Mouse (Mus musculus) central nervous system, embryonic 14 days (tissue): ENCODE results near the gene Gab3. TPM values are rescaled to one million over a fixed set of nuclear protein-coding genes. Genes with fewer than 3 reads are reported as not detected.

Experiments used
- polyA plus RNA-seq: library from polyadenylated mRNA; depleted of rRNA; stranded (reverse); fragments of >200 nt; gene quantifications from 2 replicates; pipeline ENCODE4 v1.2.3, GENCODE M21; 2012; rRNA removed

The Gab3 gene
- polyA plus RNA-seq, result 0.81 and 0.91 TPM in 2 replicates

DNA sequence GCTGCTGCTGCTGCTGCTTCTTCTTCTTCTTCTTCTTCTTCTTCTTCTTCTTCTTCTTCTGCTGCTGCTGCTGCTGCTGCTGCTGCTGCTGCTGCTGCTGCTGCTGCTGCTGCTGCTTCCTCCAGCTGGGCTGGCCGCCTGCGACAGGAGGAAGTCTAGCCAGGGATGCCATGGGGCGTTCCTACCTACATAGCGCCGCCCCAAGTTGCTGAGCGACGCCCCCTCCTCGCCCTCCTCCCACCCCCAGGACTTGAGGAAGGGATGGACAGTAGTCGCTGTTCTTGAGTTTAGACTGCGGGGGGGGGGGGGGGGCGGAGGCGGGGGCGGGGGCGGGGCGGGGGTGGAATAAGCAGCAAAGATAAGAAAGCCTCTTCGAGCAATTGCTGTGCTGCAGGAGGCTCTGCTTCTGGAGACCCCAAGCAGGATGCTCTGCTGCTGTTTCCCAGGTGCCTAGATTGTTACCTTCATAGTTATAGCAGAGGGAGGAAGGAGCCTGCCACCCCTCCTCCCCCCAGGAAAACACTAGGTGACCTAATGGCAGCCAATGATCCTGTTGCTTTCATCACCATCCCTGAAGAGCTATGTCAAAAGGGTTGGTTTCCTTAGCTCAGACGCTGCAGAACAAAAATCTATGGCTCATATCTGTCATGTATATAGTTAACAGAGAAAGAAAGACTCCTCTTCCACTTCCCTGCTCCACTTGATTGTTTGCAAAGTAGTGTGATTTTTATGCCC lies at the start of gene Gab3:
Gene Gab3, minus strand, starts transcription at position 685 of the 735 bp plus-strand sequence.

DNA sequence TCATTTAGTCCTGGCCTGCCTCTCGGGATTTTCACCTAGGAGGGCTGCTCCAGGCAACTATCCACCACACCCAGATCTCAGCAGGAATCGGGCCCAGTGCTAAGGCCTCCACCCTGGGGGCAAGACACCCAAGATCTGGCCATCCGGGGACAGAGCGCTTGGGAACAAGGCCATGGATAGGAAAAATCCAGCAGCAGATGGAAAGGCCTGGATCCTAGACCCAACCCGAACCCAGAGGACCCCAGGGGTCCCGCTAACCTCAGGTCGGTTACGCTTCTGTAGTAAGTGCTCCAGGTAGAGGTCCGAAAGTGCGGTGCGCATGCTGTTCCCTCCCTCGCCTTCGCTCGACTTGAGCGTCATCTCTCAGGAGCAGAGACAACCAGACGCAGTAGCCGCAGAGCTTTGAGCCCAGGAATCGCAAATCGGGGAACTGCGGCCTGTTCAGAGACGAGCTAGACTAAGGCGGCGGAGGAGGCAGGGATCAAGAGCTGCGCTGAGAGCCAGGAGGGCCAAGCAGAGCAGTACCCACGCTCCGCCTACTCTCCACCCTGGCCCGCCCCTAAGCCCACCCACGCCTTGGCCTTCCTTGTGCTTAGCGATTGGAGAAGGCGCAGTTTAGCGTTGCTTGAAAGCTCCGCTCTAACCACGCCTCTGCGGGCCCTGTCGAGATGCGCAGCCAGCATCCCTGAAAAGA lies 45.4 kb upstream of the Gab3 start, which contains the start of gene Mpp1:
Gene Mpp1, minus strand, starts transcription at position 550 of the 694 bp plus-strand sequence.

DNA sequence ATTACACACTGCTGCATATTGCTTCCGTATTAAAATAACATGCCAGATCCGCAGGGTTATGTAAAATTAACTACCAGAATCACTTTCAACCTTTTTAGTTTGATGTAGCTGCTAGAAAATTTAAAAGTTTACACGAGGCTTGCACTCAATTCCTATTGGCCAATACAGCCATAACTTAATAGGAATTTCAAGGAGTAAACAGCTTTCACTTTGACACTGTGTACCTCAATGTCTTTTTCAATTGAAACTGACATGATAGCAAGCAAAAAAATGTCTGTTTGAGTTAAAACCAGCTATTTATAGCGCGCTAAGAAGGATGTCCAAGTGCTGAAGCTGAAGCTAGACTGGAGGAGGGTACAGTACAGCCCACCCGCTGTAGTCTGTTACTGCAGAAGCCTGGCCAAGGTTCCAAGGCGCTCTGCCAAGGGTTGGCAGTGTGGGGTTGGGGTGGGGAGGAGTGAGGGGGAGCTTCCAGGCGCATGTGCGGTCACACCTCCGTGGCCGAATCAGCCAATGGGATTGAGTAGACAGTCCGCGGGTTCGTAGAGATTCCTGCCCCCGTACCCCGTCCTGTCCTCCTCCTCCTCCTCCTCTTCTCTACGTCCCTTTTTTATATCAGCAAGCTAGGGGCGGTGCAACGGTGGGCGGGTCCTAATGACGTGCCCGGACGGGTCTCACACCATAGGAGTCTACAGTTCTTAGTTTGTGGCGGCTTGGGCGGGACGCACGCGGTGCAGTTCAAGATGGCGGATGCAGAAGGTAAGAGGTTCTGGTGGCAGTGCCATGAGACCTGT lies 10.3 kb upstream of the Gab3 start, which contains the start of gene Dkc1:
Gene Dkc1, plus strand, starts transcription at position 486 of the 794 bp plus-strand sequence.

Other genes with a start within 250 kb of the Gab3 start
- gene Gm5936, start 248.3 kb downstream of the Gab3 start, polyA plus RNA-seq, result 0.04 and 0.05 TPM in 2 replicates
- 58.2 and 65.8 TPM in 2 replicates for gene Dkc1, start 10.4 kb upstream of the Gab3 start, polyA plus RNA-seq
- gene Mpp1, start 45.6 kb upstream of the Gab3 start, polyA plus RNA-seq, result 18.3 and 22.9 TPM in 2 replicates
- gene Smim9, start 78.3 kb upstream of the Gab3 start, polyA plus RNA-seq, result not detected in 2 replicates